Mouse (Mus musculus): ENCODE measurements around the gene Tnfrsf19. TPM values are rescaled to one million over a fixed set of nuclear protein-coding genes. Genes with fewer than 3 reads are reported as not detected.
A peak's percentile ranks its signal among the peaks of the same experiment; 100 is the strongest.

The Tnfrsf19 gene
- polyA plus RNA-seq, 1 experiment from 2014 or later, result 29.7 TPM

DNA sequence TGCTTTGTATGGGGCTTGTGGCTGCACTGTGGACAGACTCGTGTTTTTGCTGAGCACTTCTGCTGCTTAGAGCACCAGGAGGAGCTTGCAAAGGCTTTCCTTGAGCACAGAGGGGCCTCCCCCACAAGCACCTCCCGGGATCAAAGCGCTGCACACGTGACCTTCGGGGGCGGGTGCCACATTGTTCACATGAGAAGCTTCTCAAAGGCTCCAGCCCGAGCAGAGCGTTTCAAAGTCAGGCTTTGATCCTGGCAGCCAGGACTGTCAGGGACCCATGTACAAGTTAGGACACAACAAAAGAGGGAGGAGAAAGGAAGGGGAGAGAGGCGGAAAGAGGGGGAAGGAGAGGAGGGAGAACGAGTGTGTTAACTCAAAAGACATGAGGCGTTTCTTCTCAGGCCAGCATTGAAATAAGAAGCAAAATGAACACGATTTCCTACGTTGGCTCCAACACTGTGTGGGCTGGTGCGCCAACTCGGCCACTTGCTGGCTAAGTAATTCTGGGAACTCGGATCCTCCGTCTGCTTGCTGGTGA is 33.8 kb downstream of the Tnfrsf19 start:
- Histone ChIP-seq H3K9ac (ENCODE audit: low read length) (no peak overlapping the region), H3K27ac (ENCODE audit: low read depth) (no peak overlapping the region; the same call in 1 of the 2 replicates), H3K4me1 (replicated peaks; ENCODE audit: control insufficient read depth, insufficient read depth, low read length) (peaks cover 10% of the 10 kb centered on the region), H3K4me2 (ENCODE audit: low read length) (peak overlapping the region; percentile 47), H3K36me3 (ENCODE audit: control insufficient read depth, insufficient read depth, low read length) (no peaks in the 10 kb centered on the region), H3K9me3 (ENCODE audit: control insufficient read depth, low read length) (no peaks in the 10 kb centered on the region), H3K4me3 (ENCODE audit: low read depth, low read length) (peak overlapping the region; percentile 15; the same call in 1 of the 2 replicates), H3K27me3 (replicated peaks; ENCODE audit: control insufficient read depth, insufficient read depth, low read length) (no peaks in the 10 kb centered on the region)
- WGBS, result 6% methylated on average over 17 of the region's 17 CpGs
- DNase-seq (ENCODE audit: low spot score), result peak; percentile 78
- peak; percentile 89 for ATAC-seq (replicated peaks; ENCODE audit: low FRiP score, low TSS enrichment, low read depth)

DNA sequence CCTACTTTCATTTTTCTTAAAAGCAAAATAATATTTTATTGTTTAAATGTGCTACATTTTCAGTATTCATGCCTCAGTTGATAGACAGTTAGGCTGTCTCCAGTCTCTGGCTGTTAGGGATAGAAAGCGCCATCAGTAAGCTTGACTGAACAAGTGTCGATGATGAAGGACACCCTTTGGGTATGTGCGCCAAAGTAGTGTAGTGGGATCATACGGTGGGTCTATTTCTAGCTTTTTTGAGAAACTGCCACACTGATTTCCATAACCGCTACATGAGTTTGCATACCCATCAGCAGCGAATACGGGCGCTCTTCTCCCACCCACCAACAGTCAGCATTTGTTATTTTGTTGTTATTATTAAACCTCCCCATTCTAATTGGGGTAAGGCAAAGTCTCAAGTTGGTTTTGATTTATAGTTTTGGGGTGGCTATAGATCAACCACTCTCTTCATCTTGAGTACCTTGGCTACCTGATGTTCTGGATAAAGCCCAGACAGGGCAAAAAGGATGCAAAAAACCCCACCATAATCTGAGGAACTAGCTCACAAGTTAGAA is 34.6 kb downstream of the Tnfrsf19 start:
- no peak overlapping the region for H3K4me3 ChIP-seq (ENCODE audit: low read depth, low read length)
- no peaks in the 10 kb centered on the region for H3K9me3 ChIP-seq (ENCODE audit: control insufficient read depth, low read length)
- no peak for DNase-seq (ENCODE audit: low spot score)
- 96% methylated on average over 8 of the region's 8 CpGs for WGBS
- ATAC-seq (replicated peaks; ENCODE audit: low FRiP score, low TSS enrichment, low read depth), result no peak
- no peak overlapping the region for H3K9ac ChIP-seq (ENCODE audit: low read length)
- H3K4me1 ChIP-seq (replicated peaks; ENCODE audit: control insufficient read depth, insufficient read depth, low read length), result peaks cover 10% of the 10 kb centered on the region
- no peaks in the 10 kb centered on the region for H3K27me3 ChIP-seq (replicated peaks; ENCODE audit: control insufficient read depth, insufficient read depth, low read length)
- H3K36me3 ChIP-seq (ENCODE audit: control insufficient read depth, insufficient read depth, low read length), result no peaks in the 10 kb centered on the region
- no peak overlapping the region for H3K4me2 ChIP-seq (ENCODE audit: low read length)
- H3K27ac ChIP-seq (ENCODE audit: low read depth), result no peak overlapping the region

DNA sequence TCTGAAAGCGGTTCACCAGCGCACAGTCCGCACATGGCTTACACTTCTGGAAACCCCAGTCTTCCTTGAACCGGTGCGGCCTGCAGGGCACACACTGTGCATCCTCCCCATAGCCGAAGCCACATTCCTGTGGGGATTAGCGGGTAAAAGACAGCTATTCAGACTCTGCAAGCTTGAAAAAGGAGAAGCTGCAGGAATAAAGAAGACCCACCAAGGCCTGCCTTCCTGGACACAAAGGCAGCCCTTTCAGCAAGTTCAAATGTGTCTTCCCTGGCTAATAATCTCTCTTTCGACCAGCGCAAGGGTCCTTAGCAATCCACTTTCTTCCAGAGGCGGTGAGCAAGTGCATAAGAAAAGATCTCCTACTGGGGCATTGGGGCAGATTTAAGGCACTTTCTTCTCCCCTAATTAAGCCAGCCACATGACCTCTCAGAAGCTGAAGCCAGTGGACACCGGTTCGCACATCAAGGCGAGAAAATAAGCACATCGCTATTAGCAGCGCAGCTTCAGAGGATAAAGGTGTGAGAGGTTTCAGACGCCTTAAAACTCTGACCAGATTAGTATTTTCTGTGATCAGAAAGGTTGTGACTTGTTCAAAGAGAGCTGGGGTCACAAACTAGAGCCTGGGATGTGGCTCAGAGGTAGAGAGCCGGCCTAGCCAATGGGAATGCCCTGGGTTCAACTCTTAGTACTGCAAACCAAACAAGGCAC is 41.0 kb downstream of the Tnfrsf19 start:
- Histone ChIP-seq H3K36me3 (ENCODE audit: control insufficient read depth, insufficient read depth, low read length) (no peaks in the 10 kb centered on the region), H3K4me3 (ENCODE audit: low read depth, low read length) (no peak overlapping the region), H3K9me3 (ENCODE audit: control insufficient read depth, low read length) (no peaks in the 10 kb centered on the region), H3K4me1 (replicated peaks; ENCODE audit: control insufficient read depth, insufficient read depth, low read length) (no peaks in the 10 kb centered on the region), H3K4me2 (ENCODE audit: low read length) (no peak overlapping the region), H3K27me3 (replicated peaks; ENCODE audit: control insufficient read depth, insufficient read depth, low read length) (no peaks in the 10 kb centered on the region), H3K27ac (ENCODE audit: low read depth) (no peak overlapping the region), H3K9ac (ENCODE audit: low read length) (no peak overlapping the region)
- WGBS, result 50% methylated on average over 17 of the region's 17 CpGs
- ATAC-seq (replicated peaks; ENCODE audit: low FRiP score, low TSS enrichment, low read depth) (no peak), DNase-seq (ENCODE audit: low spot score) (no peak)

DNA sequence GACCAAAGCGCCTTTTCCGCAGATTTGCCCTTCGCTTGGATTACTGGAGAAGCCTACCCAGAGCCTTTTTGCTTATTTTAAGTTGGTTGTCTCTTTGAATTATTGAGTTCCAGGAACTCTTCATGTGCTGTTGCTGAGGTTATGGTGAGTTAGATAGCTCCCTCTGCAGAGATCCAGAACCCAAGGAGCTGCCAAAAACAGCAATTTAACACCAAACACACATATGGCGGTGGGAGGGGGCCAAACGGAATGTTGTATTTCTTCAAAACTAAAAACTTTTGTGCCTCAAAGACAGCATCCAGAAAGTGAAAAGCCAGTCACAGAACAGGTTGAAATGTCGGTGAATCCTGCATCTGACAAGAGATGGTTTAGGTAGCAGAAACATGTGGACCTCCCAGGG is 42.6 kb downstream of the Tnfrsf19 start:
- WGBS, result 88% methylated on average over 6 of the region's 6 CpGs

DNA sequence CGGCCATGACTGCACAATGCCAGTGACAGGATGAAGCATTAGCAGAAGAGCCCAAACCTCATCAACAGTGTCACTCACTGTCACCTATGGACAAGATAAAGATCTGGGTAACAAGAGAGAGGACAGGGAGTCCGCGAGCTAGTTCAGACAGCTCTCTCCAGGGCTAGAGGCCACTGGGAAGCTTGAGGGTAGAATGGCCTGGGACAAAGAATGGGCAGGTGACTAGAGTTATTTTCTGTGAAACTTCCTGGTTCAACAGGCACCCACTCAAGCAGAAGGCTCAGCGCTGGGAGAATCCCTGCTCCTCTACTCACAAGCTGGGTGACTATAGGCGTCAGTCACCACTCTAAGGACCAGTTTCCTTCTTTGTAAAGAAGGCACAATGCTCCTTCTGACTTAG is 46.2 kb downstream of the Tnfrsf19 start:
- H3K4me3 ChIP-seq (ENCODE audit: low read depth, low read length), result no peak overlapping the region
- no peaks in the 10 kb centered on the region for H3K27me3 ChIP-seq (replicated peaks; ENCODE audit: control insufficient read depth, insufficient read depth, low read length)
- H3K4me2 ChIP-seq (ENCODE audit: low read length), result no peak overlapping the region
- H3K27ac ChIP-seq (ENCODE audit: low read depth), result no peak overlapping the region
- H3K36me3 ChIP-seq (ENCODE audit: control insufficient read depth, insufficient read depth, low read length), result no peaks in the 10 kb centered on the region
- H3K9ac ChIP-seq (ENCODE audit: low read length), result no peak overlapping the region
- WGBS, result 90% methylated on average over 5 of the region's 5 CpGs
- no peaks in the 10 kb centered on the region for H3K9me3 ChIP-seq (ENCODE audit: control insufficient read depth, low read length)
- no peak for ATAC-seq (replicated peaks; ENCODE audit: low FRiP score, low TSS enrichment, low read depth)
- no peak for DNase-seq (ENCODE audit: low spot score)
- 0 out of 2 replicates have a peak, but pooled peaks cover 3% of the 10 kb centered on the region for H3K4me1 ChIP-seq (replicated peaks; ENCODE audit: control insufficient read depth, insufficient read depth, low read length)

More for the DNA sequence above, 42.6 kb downstream of the Tnfrsf19 start:
- Histone ChIP-seq H3K36me3 (ENCODE audit: control insufficient read depth, insufficient read depth, low read length) (no peaks in the 10 kb centered on the region), H3K4me2 (ENCODE audit: low read length) (no peak overlapping the region), H3K4me1 (replicated peaks; ENCODE audit: control insufficient read depth, insufficient read depth, low read length) (no peaks in the 10 kb centered on the region), H3K4me3 (ENCODE audit: low read depth, low read length) (no peak overlapping the region), H3K27ac (ENCODE audit: low read depth) (no peak overlapping the region), H3K9me3 (ENCODE audit: control insufficient read depth, low read length) (no peaks in the 10 kb centered on the region), H3K9ac (ENCODE audit: low read length) (no peak overlapping the region), H3K27me3 (replicated peaks; ENCODE audit: control insufficient read depth, insufficient read depth, low read length) (no peaks in the 10 kb centered on the region)
- DNase-seq (ENCODE audit: low spot score) (no peak), ATAC-seq (replicated peaks; ENCODE audit: low FRiP score, low TSS enrichment, low read depth) (no peak)

DNA sequence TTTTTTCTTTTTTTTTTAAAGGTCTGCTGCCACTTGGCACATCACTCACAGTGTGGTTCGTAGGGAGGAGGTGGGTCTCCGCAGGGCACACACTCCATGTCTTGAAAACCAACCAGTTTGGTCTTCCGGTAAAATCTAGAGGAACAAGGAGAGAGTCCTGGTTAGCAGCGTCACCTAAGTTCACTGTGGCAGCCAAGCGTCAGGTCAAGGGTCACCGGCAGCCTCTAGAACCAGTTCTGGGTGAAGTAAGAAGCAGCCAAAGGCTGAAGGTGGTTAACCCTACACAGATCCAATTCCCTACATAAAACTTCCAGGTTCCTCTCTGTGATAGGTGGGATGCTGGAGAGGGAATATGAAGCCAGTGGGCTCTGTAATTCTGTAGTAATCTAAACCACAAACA is 49.7 kb downstream of the Tnfrsf19 start:
- Histone ChIP-seq H3K9me3 (ENCODE audit: control insufficient read depth, low read length) (no peaks in the 10 kb centered on the region), H3K9ac (ENCODE audit: low read length) (no peak overlapping the region), H3K27me3 (replicated peaks; ENCODE audit: control insufficient read depth, insufficient read depth, low read length) (no peaks in the 10 kb centered on the region), H3K27ac (ENCODE audit: low read depth) (no peak overlapping the region), H3K36me3 (ENCODE audit: control insufficient read depth, insufficient read depth, low read length) (no peaks in the 10 kb centered on the region), H3K4me1 (replicated peaks; ENCODE audit: control insufficient read depth, insufficient read depth, low read length) (0 out of 2 replicates have a peak, but pooled peaks cover 4% of the 10 kb centered on the region), H3K4me2 (ENCODE audit: low read length) (no peak overlapping the region), H3K4me3 (ENCODE audit: low read depth, low read length) (no peak overlapping the region)
- ATAC-seq (replicated peaks; ENCODE audit: low FRiP score, low TSS enrichment, low read depth) (no peak), DNase-seq (ENCODE audit: low spot score) (no peak)
- WGBS, result 85% methylated on average over 6 of the region's 6 CpGs

DNA sequence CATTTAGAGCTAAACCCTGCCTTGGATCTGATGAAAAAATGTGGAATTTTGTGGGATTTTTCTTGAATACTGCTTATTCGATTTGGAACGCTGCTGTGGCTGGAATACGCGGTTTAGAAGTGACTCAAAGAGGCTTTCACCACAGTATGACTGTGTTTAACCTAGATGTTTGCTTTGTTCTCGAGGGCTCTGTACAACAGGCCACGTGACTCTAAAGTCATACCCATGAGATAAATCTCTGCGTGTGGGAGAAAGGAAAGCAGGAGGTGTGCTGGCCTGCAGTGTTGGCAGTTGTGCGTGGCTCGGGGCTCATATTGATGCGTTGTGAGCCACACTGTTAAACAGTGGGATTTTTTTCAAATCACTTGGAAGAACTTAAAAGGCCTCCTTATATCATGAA is 52.8 kb downstream of the Tnfrsf19 start:
- no peaks in the 10 kb centered on the region for H3K36me3 ChIP-seq (ENCODE audit: control insufficient read depth, insufficient read depth, low read length)
- no peaks in the 10 kb centered on the region for H3K9me3 ChIP-seq (ENCODE audit: control insufficient read depth, low read length)
- ATAC-seq (replicated peaks; ENCODE audit: low FRiP score, low TSS enrichment, low read depth), result peak; percentile 58; the same call in 1 of the 2 replicates
- H3K4me1 ChIP-seq (replicated peaks; ENCODE audit: control insufficient read depth, insufficient read depth, low read length), result 0 out of 2 replicates have a peak, but pooled peaks cover 4% of the 10 kb centered on the region
- H3K27me3 ChIP-seq (replicated peaks; ENCODE audit: control insufficient read depth, insufficient read depth, low read length), result no peaks in the 10 kb centered on the region
- 46% methylated on average over 10 of the region's 10 CpGs for WGBS
- no peak overlapping the region for H3K27ac ChIP-seq (ENCODE audit: low read depth)
- no peak for DNase-seq (ENCODE audit: low spot score)
- no peak overlapping the region for H3K4me2 ChIP-seq (ENCODE audit: low read length)
- no peak overlapping the region for H3K4me3 ChIP-seq (ENCODE audit: low read depth, low read length)
- H3K9ac ChIP-seq (ENCODE audit: low read length), result no peak overlapping the region

DNA sequence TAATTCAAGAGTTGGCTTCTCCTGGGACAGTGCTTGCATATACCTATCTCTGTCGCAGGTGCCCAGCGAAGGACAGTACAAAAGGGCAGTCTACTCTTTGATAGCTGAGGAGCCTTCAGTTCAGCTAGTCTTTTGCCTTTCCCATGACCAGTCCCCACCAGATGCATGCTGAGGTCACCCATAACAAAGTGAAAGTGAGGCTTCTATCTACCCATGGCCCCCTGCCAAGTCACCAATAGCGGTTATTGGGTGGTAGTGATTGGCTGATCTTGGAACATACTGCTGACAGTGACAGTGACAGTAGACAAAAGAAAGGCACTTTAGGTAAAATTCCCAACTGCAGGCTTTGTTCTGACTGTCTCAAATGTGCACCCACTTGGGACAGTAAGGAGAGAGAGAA is 53.2 kb downstream of the Tnfrsf19 start:
- ATAC-seq (replicated peaks; ENCODE audit: low FRiP score, low TSS enrichment, low read depth), result peak; percentile 13; the same call in 1 of the 2 replicates
- Histone ChIP-seq H3K9ac (ENCODE audit: low read length) (no peak overlapping the region), H3K4me2 (ENCODE audit: low read length) (no peak overlapping the region), H3K36me3 (ENCODE audit: control insufficient read depth, insufficient read depth, low read length) (no peaks in the 10 kb centered on the region), H3K27ac (ENCODE audit: low read depth) (no peak overlapping the region), H3K27me3 (replicated peaks; ENCODE audit: control insufficient read depth, insufficient read depth, low read length) (no peaks in the 10 kb centered on the region), H3K4me1 (replicated peaks; ENCODE audit: control insufficient read depth, insufficient read depth, low read length) (0 out of 2 replicates have a peak, but pooled peaks cover 4% of the 10 kb centered on the region), H3K4me3 (ENCODE audit: low read depth, low read length) (no peak overlapping the region), H3K9me3 (ENCODE audit: control insufficient read depth, low read length) (no peaks in the 10 kb centered on the region)
- 88% methylated on average over 3 of the region's 3 CpGs for WGBS
- DNase-seq (ENCODE audit: low spot score), result no peak

All from intestine, embryonic 14.5 days (tissue).